Mouse (Mus musculus) spleen, postnatal 36 days (tissue): ENCODE data around the gene Gm48551.

Experiments used
- DNase-seq, 2 experiments: peaks; one replicate each; pipeline ENCODE4 v3.0.0; 2022; ENCODE audit warnings: low spot score in 2 of 2, mixed read lengths in 1 of 2

Gm48551 gene

GRCm38 (mm10) chr10:81403511-81403910 lies 19.2 kb downstream of the Gm48551 start:
- no peak for DNase-seq

- DNase-seq, result no peak
Measured at GRCm38 (mm10) chr10:81404082-81404481, 19.8 kb downstream of the Gm48551 start.

DNA sequence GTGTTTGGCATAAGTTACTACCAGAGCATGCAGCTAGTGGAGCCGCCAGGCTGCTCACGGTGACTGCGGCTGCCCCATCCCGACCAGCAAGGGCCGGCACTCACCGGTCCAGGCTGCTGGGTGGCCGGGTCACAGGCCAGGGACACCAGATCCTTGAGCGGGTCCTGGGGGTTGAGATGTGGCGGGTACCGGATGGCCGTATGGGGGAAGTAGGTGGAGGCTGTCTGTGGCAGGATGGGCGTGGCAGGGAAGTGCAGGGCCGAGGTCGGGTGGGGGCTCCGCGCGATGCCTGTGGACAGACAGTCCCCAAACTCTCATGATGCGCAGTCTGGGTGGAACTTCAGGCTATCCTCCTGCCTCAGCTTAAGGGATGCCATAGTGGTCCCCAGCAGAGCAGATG lies 20.5 kb downstream of the Gm48551 start:
- DNase-seq, result peak; percentile 57 to 58

DNA sequence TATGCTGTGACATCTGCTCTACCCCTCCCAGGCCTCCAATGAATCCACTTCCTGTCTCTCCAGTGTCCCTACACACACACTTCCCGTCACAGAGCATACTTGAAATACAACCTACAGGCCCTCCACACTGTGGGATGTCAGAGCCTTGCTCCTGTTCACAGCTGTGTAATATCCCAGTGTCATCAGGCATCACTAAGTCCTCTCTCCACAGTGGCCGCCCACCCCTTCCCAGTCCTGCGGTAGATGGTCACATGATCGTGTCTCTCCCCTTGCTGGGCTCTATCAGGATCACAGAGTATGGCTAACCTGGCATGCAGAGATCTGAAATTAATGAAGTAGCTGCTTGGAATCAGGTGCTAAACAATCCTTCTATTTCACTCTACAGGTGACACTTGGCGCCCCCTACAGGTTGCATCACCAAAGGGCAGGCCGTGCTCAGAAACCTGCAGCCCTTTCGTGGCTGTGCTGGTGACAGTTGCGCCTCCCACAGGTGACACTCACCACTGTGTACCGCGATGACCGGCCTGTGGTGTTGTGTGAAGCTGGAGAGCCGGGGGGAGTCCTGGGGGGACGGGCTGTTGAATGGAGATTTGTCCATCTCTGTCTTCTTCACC lies 21.4 kb downstream of the Gm48551 start:
- DNase-seq, result peak; percentile 54 to 68

GRCm38 (mm10) chr10:81406504-81407440 lies 22.5 kb downstream of the Gm48551 start:
- DNase-seq, result no peak

GRCm38 (mm10) chr10:81407539-81408423 lies 23.5 kb downstream of the Gm48551 start:
- DNase-seq, result peak; percentile 68 to 80

- DNase-seq, result no peak
Measured at GRCm38 (mm10) chr10:81408424-81408729, 24.1 kb downstream of the Gm48551 start.

GRCm38 (mm10) chr10:81408871-81409291 lies 24.6 kb downstream of the Gm48551 start:
- peak; percentile 73 to 79 for DNase-seq

GRCm38 (mm10) chr10:81409330-81409729 lies 25.1 kb downstream of the Gm48551 start:
- no peak for DNase-seq

GRCm38 (mm10) chr10:81410350-81410749 lies 26.1 kb downstream of the Gm48551 start:
- DNase-seq, result no peak

DNA sequence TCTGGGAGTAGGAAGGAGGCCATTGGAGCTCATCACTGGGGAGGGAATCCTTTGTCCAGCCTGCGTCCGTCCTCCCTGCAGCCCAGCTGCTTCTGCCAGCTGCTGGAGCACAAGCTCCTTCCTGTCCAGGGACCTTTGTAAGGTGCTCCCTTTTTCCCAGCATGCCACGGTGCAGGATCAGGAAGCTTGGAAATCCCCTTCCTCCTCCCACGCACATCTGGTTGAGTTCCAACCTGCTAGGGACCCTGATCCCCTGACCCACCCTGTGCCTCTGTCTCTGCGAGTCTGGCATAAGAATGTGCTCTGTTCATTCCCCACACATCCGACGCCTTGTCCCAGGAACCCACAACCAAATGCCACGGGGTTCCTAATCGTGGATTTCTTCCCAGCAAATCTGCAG lies 26.7 kb downstream of the Gm48551 start:
- no peak for DNase-seq

GRCm38 (mm10) chr10:81411471-81412400 lies 27.5 kb downstream of the Gm48551 start:
- DNase-seq, result no peak

GRCm38 (mm10) chr10:81412586-81413309 lies 28.5 kb downstream of the Gm48551 start:
- DNase-seq, result no peak

- DNase-seq, result no peak
Measured at GRCm38 (mm10) chr10:81413310-81414261, 29.3 kb downstream of the Gm48551 start.

DNA sequence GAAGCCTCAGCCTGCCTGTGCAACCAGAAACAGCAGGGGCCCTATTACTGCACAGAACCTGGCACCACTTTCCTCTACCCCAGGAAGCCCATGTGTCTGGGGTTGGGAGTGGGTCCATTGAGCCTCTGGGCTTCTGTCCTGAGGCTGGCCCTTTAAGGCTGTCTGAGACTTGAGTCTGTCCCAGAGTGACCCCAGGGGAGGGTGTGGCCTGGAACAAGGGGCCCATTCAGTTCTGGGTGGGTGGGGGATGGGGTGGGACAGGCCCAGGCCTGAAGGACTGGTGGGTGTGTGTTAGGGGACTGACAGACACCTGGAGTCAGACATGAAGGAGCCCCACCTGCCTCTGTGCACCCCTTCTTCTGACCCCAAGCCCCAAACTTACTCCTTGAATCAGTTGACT lies 30.4 kb downstream of the Gm48551 start:
- DNase-seq, result no peak

- no peak for DNase-seq
Measured at GRCm38 (mm10) chr10:81415146-81415545, 30.9 kb downstream of the Gm48551 start.

DNA sequence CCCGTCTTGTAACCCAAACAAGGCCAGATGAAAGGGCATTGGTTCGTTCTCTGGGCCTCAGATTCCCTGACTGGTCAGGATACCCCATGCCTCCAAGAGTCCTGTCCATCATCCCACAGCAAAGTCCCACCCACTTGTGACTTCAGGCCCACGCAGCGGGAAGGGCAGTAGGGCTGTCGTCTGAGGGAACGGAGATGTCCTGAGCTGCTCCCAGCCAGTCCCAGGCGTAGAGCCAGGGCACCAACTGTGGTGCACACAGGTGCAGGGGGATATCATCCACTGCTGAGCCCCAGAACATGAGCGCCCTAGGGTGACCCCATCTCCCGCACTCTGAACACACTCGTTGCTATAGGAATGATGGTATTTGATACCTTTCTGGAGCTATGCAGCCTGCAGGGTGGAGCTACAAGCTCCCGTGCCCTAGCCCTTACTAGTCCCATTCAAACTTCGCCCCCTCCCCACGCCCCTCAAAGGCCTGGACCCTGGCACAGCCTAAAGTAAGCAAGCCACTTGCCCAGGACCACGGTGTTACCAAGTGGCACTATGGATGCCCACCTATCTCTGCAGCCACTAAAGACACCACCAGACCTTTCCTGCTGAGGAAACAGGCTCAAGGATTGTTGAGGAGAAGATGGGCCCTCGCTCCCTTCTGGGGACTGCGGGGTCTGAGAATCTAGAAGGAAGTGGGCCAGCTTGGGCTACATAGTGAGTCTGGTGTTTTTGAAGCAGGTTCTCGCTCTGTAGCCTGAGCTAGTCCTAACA lies 31.5 kb downstream of the Gm48551 start:
- DNase-seq, result no peak

GRCm38 (mm10) chr10:81416581-81417226 lies 32.4 kb downstream of the Gm48551 start:
- DNase-seq, result no peak
